Mouse (Mus musculus) lung, adult 2 months (tissue): Measurements from ENCODE around the gene Wnt5b.

Source experiments
- CTCF ChIP-seq: fragments of 200-500 bp; IDR thresholded peaks from 2 replicates; pipeline ENCODE4 v1.5.1; 2011; ENCODE audit warnings: mild to moderate bottlenecking, low read length, control low read depth; ENCODE audit not compliant: insufficient read depth
- POLR2A ChIP-seq: fragments of 200-500 bp; IDR thresholded peaks from 2 replicates; pipeline ENCODE4 v1.6.1; 2011; ENCODE audit warnings: low read depth, mild to moderate bottlenecking, control low read depth, low read length, borderline replicate concordance; ENCODE audit errors: extremely low read depth

- TF ChIP-seq CTCF (no peak), POLR2A (no peak)
Measured at GRCm38 (mm10) chr6:119543803-119544517, at the start of gene Wnt5b.
